Mouse (Mus musculus) left cerebral cortex, postnatal 10 days (tissue): ENCODE results near the gene Rgs5. TPM values are rescaled to one million over a fixed set of nuclear protein-coding genes. Genes with fewer than 3 reads are reported as not detected.

Experiments
- DNase-seq, 2 experiments: peaks; one replicate each; pipeline ENCODE4 v3.0.0; 2021 to 2022; ENCODE audit warnings: low spot score in 2 of 2, mixed read lengths in 1 of 2; ENCODE audit errors: extremely low spot score in 1 of 2
- intact Hi-C: fragments of 180-260 bp; cut with DNase I; formaldehyde crosslinking; loops from one replicate; pipeline ENCODE4 v1.15.1; 2025
- total RNA-seq, 2 experiments: library from RNA; stranded (reverse); gene quantifications; 2 replicates each; pipeline ENCODE4 v1.2.3; 2021

The Rgs5 gene
- total RNA-seq, 2 experiments from 2014 or later = 97.5 to 101 TPM

- no peak for DNase-seq
- intact Hi-C loops = no loop called here
Measured at GRCm38 (mm10) chr1:169699184-169699583, 43.9 kb downstream of the Rgs5 start.

DNA sequence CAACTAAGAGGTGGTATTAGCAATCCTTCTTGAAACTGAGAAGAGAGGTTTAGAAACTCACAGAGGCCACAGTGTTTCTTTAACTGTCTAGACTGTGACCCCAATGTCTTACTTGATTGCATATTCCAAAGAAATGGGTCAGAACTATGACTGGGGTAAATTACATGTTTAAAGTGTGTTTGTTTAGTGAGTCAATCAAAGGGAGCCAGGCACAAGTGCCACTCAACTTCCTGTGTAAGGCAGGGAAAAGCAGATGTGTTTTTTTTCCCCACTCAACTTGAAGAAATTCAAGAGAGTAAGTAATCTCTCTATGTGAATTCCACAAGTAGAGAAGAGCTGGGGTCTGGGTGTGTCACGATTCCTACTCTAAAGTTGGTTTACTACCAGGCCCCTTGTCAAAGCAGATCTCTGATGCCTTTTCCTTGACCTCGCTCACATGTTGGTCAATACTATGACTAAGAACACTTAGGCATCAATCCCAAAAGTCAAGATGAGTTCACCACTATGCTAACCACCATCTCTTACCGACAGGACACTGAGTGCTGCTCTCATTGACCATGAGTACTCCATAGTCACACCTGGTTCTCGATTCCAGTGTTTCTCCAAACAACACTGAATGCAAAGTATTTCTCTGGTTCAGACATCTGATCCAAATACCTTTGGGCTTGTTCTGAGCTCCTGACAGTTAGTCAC lies 49.2 kb downstream of the Rgs5 start:
- intact Hi-C loops = no loop called here
- no peak for DNase-seq

DNA sequence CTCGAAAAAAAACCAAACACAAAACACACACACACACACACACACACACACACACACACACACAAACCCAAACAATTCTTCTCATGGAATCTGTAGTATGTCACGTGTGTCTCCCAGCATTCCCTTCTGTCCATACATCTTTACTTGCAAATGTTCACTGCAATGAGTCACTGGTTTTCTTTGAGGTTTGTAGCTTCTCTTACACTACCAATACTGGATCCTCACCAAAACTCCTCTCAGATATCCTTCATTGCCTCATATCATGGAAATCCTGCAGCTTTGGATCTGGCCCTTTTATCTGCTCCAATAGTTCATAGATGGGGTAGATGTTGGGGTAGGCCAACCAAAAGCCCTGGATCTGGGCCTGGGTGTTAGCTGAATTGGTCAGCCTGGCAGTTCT lies 66.5 kb downstream of the Rgs5 start:
- intact Hi-C loops = no loop called here
- no peak for DNase-seq

DNA sequence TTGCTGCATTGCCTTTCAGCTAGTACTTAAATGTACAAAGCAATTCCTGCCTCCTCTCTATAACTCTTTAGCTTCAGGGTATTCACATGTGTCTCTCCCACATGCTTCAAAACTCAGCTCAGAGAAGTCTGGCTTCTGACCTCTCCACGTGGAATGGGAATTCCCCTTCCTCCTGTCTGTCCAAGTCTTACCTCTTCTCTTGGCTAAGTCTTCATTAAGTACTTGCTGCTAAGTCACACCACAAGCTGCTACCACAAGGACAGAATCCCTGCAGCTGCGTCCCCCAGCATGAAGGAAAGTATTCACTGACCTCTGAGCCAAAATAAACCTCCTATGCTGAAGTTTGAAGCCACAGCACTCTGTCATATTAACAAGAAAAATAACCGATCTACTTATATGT lies 71.0 kb downstream of the Rgs5 start:
- no peak for DNase-seq
- intact Hi-C loops = no loop called here

GRCm38 (mm10) chr1:169730599-169731100 lies 75.3 kb downstream of the Rgs5 start:
- intact Hi-C loops = no loop called here
- no peak for DNase-seq

GRCm38 (mm10) chr1:169736139-169736538 lies 80.8 kb downstream of the Rgs5 start:
- intact Hi-C loops = loop anchor here (5.0 kb wide), 1 partner anchor 59 kb away; no protein-coding TSS in a partner anchor
- no peak for DNase-seq

- peak in 1 of 2 experiments; percentile 31 for DNase-seq
- intact Hi-C loops = loop anchor here (5.0 kb wide), 1 partner anchor 60 kb away; no protein-coding TSS in a partner anchor
Measured at GRCm38 (mm10) chr1:169737231-169737630, 81.9 kb downstream of the Rgs5 start.

DNA sequence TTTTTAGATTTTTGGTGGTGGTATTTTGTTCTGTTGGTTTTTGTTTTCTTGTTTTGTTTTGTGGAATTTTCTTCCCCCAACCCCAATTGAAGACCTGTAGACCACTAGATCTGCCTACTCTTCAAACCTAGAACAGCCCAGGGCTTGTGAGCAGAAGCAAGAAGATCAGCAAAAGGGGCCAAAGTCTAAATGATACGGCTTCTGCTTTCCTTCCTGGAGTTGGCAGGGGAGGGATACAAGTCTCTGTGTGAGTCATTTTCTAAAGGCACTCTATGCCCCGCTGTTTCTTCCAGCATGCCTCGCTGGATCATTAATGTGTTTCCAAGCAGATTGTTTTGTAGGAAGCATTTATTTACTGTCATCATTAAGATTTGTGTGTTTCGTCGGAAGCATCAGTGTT lies 85.8 kb downstream of the Rgs5 start:
- intact Hi-C loops = loop anchor here (10.0 kb wide), 1 partner anchor 206 kb away; the partner anchor contains the start of gene Nuf2
- no peak for DNase-seq

Other genes starting within 250 kb of the Rgs5 start
- 1 to 10 TPM; 3.1 to 4.1 TPM for gene Nuf2, start 124.0 kb upstream of the Rgs5 start, total RNA-seq
- gene Rgs4, start 92.1 kb downstream of the Rgs5 start, total RNA-seq = 100 to 1,000 TPM; 244 to 297 TPM